Mouse (Mus musculus) ES-Bruce4 (cell line): ENCODE measurements at regions not wholly inside any gene's neighbourhood (a gene's known extent, or its start where the extent isn't known, plus 50 kb on each side); places are given as distances from the start of the nearest gene placed in this dataset.

ENCODE experiments used
- CTCF ChIP-seq: IDR thresholded peaks from one replicate; pipeline ENCODE4 v1.8.1; 2011; ENCODE audit warnings: low read depth, low read length
- EP300 ChIP-seq: IDR thresholded peaks from 2 replicates; pipeline ENCODE4 v1.6.1; 2011; ENCODE audit warnings: low read depth, low read length; ENCODE audit not compliant: insufficient read depth
- POLR2A ChIP-seq: IDR thresholded peaks from one replicate; pipeline ENCODE4 v1.8.1; 2011; ENCODE audit warnings: low read length; ENCODE audit not compliant: insufficient read depth

DNA sequence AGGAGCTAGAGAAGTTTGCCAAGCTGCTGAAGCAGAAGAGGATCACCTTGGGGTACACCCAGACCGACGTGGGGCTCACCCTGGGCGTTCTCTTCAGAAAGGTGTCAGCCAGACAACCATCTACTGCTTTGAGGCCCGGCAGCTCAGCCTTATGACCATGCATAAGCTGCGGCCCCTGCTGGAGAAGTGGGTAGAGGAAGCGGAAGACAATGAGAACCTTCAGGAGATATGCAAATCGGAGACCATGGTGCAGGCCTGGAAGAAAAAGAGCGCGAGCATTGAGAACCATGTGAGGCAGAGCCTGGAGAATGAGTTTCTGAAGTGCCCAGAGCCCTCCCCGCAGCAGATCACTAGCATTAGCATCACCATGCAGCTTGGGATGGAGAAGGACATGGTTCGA lies 98.1 kb upstream of the Elovl6 start:
- TF ChIP-seq POLR2A (no peak), CTCF (no peak), EP300 (no peak)
